Mouse (Mus musculus) inflammation-experienced regulatory T-cells, adult 16 weeks (primary cell): ENCODE results near the gene Casp14. TPM values are rescaled to one million over a fixed set of nuclear protein-coding genes. Genes with fewer than 3 reads are reported as not detected.

Experiments
- polyA plus RNA-seq: library from polyadenylated mRNA; unstranded; fragments of 100-300 nt; shearing (Covaris generic); gene quantifications from one replicate; pipeline ENCODE4 v1.2.1, GENCODE M21; 2017

Gene Casp14
- not detected for polyA plus RNA-seq

GRCm38 (mm10) chr10:78718056-78718455, at the start of gene Casp14:
TSS of gene Casp14 (minus strand) at chr10:78718294.

DNA sequence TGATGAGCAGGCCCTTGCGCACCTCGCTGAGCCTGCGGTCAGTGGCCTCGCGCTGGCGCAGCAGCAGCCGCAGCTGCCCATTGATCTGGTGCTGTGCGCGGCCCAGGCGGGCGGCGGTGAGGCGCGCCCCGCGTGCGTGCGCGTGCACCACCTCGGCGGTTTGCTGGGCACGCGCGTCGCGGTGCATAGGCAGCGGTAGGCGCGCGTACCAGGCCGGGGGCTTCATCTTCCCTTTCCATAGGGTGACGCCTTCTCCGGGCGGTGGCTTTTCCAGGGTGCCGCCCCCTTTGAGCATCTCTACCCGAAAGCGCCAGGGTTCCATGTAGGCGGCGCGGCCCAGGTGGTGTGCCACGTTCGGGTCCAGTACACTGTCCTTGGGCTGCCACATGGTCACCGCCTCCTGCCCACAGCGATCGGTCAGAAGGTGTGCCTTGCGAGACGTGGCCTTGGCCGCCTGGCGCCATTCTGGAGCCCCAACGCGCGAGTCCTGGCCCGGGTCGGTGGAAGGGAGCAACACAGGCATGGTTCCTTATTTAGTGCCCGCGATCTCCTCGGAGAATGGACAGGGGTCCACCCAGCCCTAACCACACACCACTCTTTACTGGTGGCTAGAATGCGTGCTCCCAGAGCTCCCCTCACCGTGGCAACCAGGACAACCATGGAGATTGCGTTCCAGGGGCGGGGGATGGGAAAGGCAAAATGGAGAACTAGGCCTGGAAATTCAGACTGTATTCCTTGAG, 34.5 kb upstream of the Casp14 start, which contains the start of gene Ccdc105:
Gene Ccdc105, minus strand, starts transcription at position 614 of the 740 bp plus-strand sequence.

Other genes starting within 250 kb of the Casp14 start
- gene Olfr1358, start 200.9 kb downstream of the Casp14 start, polyA plus RNA-seq = not detected
- 106 TPM for gene Ilvbl, start 143.9 kb downstream of the Casp14 start, polyA plus RNA-seq
- 1.0 TPM for gene Syde1, start 126.3 kb downstream of the Casp14 start, polyA plus RNA-seq
- gene Olfr1357, start 100.2 kb downstream of the Casp14 start, polyA plus RNA-seq = not detected
- not detected for gene Ccdc105, start 34.8 kb upstream of the Casp14 start, polyA plus RNA-seq
- gene Slc1a6, start 62.2 kb upstream of the Casp14 start, polyA plus RNA-seq = not detected
- gene Olfr1356, start 133.9 kb upstream of the Casp14 start, polyA plus RNA-seq = not detected
- not detected for gene Olfr1355, start 157.2 kb upstream of the Casp14 start, polyA plus RNA-seq
- not detected for gene Olfr1354, start 194.9 kb upstream of the Casp14 start, polyA plus RNA-seq
- gene Olfr8, start 232.3 kb upstream of the Casp14 start, polyA plus RNA-seq = not detected
- gene Olfr1353, start 245.0 kb upstream of the Casp14 start, polyA plus RNA-seq = not detected